Mouse (Mus musculus) mouse trophoblast stem cell (cell line): ENCODE measurements at regions not wholly inside any gene's neighbourhood (a gene's known extent, or its start where the extent isn't known, plus 50 kb on each side); places are given as distances from the start of the nearest gene placed in this dataset.
"Not testable (repeated sequence)": the region's sequence is repeated elsewhere in the genome, so short reads cannot be mapped to it uniquely, and the experiment has no call there.

Experiments used
- in situ Hi-C, 2 experiments: fragments of 300-500 bp; cut with MseI, MboI; formaldehyde crosslinking; loops; 2 replicates in 1 of 2; 3 replicates in 1 of 2; pipeline ENCODE4 v1.15.1; 2025

- in situ Hi-C loops = no loop called here
Measured at GRCm38 (mm10) chr1:51411726-51412125, 66.5 kb downstream of the Nabp1 start.

GRCm38 (mm10) chr1:51403632-51404031 lies 74.6 kb downstream of the Nabp1 start:
- in situ Hi-C loops = no loop called here

- in situ Hi-C loops = no loop called here
Measured at GRCm38 (mm10) chr1:51402533-51402925, 75.7 kb downstream of the Nabp1 start.

- in situ Hi-C loops = no loop called here
Measured at GRCm38 (mm10) chr1:51401846-51402532, 76.2 kb downstream of the Nabp1 start.

- in situ Hi-C loops = not testable (repeated sequence)
Measured at GRCm38 (mm10) chr1:51400541-51400940, 77.7 kb downstream of the Nabp1 start.

GRCm38 (mm10) chr1:51386874-51387273 lies 91.4 kb downstream of the Nabp1 start:
- in situ Hi-C loops = no loop called here

- in situ Hi-C loops = no loop called here
Measured at GRCm38 (mm10) chr1:51384051-51384450, 94.2 kb downstream of the Nabp1 start.

- in situ Hi-C loops = no loop called here
Measured at GRCm38 (mm10) chr1:51380240-51380639, 91.3 kb downstream of the Cavin2 start.

- in situ Hi-C loops = loop anchor here in 1 of 2 experiments (25.0 kb wide), 1 partner anchor 220 kb away; no protein-coding TSS in a partner anchor
Measured at GRCm38 (mm10) chr1:51367587-51367986, 78.7 kb downstream of the Cavin2 start.

- in situ Hi-C loops = loop anchor here in 1 of 2 experiments (25.0 kb wide), 1 partner anchor 227 kb away; no protein-coding TSS in a partner anchor
Measured at GRCm38 (mm10) chr1:51360095-51360494, 71.2 kb downstream of the Cavin2 start.
